ENCODE assay signal across 9 mouse cellular contexts in the genomic region with DNA sequence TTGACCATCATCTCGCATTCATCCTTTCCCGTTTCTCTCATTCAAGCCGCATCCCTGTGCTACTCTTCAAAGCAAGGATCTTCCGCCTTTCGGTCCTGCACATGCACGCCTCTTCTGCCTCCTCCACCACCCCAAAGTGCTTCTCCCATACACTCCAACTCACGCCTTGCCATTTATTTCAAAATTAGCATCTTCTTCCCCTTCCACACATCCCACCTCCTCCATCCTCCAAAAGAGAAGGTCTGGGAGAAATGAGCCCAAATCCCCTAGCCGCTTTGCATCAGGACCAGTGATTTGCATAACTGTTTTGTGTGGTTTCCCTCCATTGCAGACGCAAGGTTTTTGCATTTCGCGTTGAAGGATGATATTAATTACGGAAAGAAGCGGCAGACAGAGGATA. TPM values are rescaled to one million over a fixed set of nuclear protein-coding genes. Genes with fewer than 3 reads are reported as not detected.
DNase-seq lines count a peak whose midpoint lies in the region; ATAC-seq lines count a peak whose summit lies in the region.
"Had no signal": no experiment of that assay in that cellular context is flagged by ENCODE, and none has a peak within 500 bp of the region (broad histone marks: within the 10 kb centered on the region; RNA-seq: fewer than 3 reads in every experiment).

No protein-coding gene starts in this region.

- H3K4me1 ChIP-seq in hindbrain, embryonic 12.5 days = 0 out of 2 replicates have a peak, but pooled peaks cover 2% of the 10 kb centered on the region
- H3K4me1 ChIP-seq in neural tube, embryonic 11.5 days (ENCODE audit: control insufficient read depth, insufficient read depth, low read length) = no peaks in the 10 kb centered on the region

- H3K27ac ChIP-seq in hindbrain, embryonic 12.5 days = peak overlapping the region; percentile 35; the same call in 1 of the 2 replicates
- no peak overlapping the region for H3K27ac ChIP-seq in neural tube, embryonic 11.5 days (ENCODE audit: low read depth, low read length)

- H3K9ac ChIP-seq in hindbrain, embryonic 12.5 days = peak overlapping the region; percentile 23; the same call in 1 of the 2 replicates
- H3K9ac ChIP-seq in neural tube, embryonic 11.5 days (ENCODE audit: low read length) = no peak overlapping the region

- no peaks in the 10 kb centered on the region for H3K27me3 ChIP-seq in hindbrain, embryonic 12.5 days
- H3K27me3 ChIP-seq in neural tube, embryonic 11.5 days (ENCODE audit: control insufficient read depth, insufficient read depth, low read length) = no peaks in the 10 kb centered on the region

- peak overlapping the region; percentile 76 for H3K4me3 ChIP-seq in hindbrain, embryonic 12.5 days
- H3K4me3 ChIP-seq in neural tube, embryonic 11.5 days (ENCODE audit: low read depth, low read length) = peak overlapping the region; percentile 73

- DNase-seq in layer of hippocampus, adult 11-12 months (ENCODE audit: low spot score) = peak; percentile 29
- no peak for DNase-seq in layer of hippocampus, postnatal 25 days (ENCODE audit: extremely low spot score in 1 of 2, low spot score in 1 of 2)
- peak; percentile 26 to 55 for DNase-seq in cerebellum, postnatal 36 days
- peak; percentile 25 for DNase-seq in neural tube, embryonic 11.5 days (ENCODE audit: low spot score)
- no peak for DNase-seq in kidney, postnatal 10 days
- DNase-seq in urinary bladder, adult 2 months (ENCODE audit: low spot score) = no peak
- DNase-seq in thymus, postnatal 25 days = no peak

- H3K4me2 ChIP-seq in hindbrain, embryonic 12.5 days (replicated peaks) = peak overlapping the region; percentile 77
- peak overlapping the region; percentile 79 for H3K4me2 ChIP-seq in neural tube, embryonic 11.5 days (ENCODE audit: low read depth)

- no peak for ATAC-seq in hindbrain, embryonic 12.5 days (ENCODE audit: low FRiP score)
- no peak for ATAC-seq in neural tube, embryonic 11.5 days (ENCODE audit: insufficient read depth, low FRiP score, low TSS enrichment)

- H3K36me3 ChIP-seq in hindbrain, embryonic 12.5 days = no peaks in the 10 kb centered on the region
- no peaks in the 10 kb centered on the region for H3K36me3 ChIP-seq in neural tube, embryonic 11.5 days (ENCODE audit: control insufficient read depth, insufficient read depth, low read length)

- no peaks in the 10 kb centered on the region for H3K9me3 ChIP-seq in hindbrain, embryonic 12.5 days (replicated peaks)
- H3K9me3 ChIP-seq in neural tube, embryonic 11.5 days (ENCODE audit: control insufficient read depth, low read length) = no peaks in the 10 kb centered on the region

- WGBS in hindbrain, embryonic 12.5 days = 4% methylated on average over 13 of the region's 13 CpGs
- 6% methylated on average over 13 of the region's 13 CpGs for WGBS in neural tube, embryonic 11.5 days

RNA-seq across cellular contexts. Expression of a gene that starts 1.9 kb away (rescaled TPM):
- total RNA-seq in layer of hippocampus, postnatal 25 days (2021) = 100 to 1,000 TPM; 228 to 239 TPM
- 14.3 and 14.8 TPM in 2 replicates for polyA plus RNA-seq in hindbrain, embryonic 12.5 days (2016; fragmentation: Nextera tagmentation; extraction: Ambion mirVana)
- 3.5 and 5.2 TPM in 2 replicates for polyA plus RNA-seq in neural tube, embryonic 11.5 days (2014; fragmentation: Nextera tagmentation; extraction: Ambion mirVana)
- 2.3 and 3.3 TPM in 2 replicates for polyA plus RNA-seq in urinary bladder, adult 2 months (2012; rRNA removed)
- total RNA-seq: monocyte, adult 5-6 weeks had no signal

Comparison
In these comparisons a context has a peak if more than half of its experiments do, and no peak if none do; other contexts are left out.
1. DNase-seq: peak in layer of hippocampus, adult 11-12 months (single experiment), cerebellum, postnatal 36 days (2 of 2) and neural tube, embryonic 11.5 days (single experiment); none in layer of hippocampus, postnatal 25 days (0 of 2), kidney, postnatal 10 days (single experiment), urinary bladder, adult 2 months (single experiment) and thymus, postnatal 25 days (single experiment).